Mouse (Mus musculus) frontal cortex, adult (tissue): Measurements from ENCODE around the gene Mtrr.

ENCODE experiments used
- ATAC-seq: cut with Nextera tagmentation; 2 replicates; pipeline ENCODE4 v1.9.2; 2017; ENCODE audit warnings: mild to moderate bottlenecking, moderate library complexity, mixed read lengths; ENCODE audit not compliant: low TSS enrichment

The Mtrr gene

GRCm38 (mm10) chr13:68568548-68568947 is 13.4 kb downstream of the Mtrr start:
- ATAC-seq, result no peak

- ATAC-seq, result no peak
These were observed 13.8 kb downstream of the Mtrr start for GRCm38 (mm10) chr13:68568110-68568509.

GRCm38 (mm10) chr13:68553391-68553790 is 28.6 kb downstream of the Mtrr start:
- peak; percentile 72 for ATAC-seq
